Mouse (Mus musculus): ENCODE results near the gene Wwp2.

DNA sequence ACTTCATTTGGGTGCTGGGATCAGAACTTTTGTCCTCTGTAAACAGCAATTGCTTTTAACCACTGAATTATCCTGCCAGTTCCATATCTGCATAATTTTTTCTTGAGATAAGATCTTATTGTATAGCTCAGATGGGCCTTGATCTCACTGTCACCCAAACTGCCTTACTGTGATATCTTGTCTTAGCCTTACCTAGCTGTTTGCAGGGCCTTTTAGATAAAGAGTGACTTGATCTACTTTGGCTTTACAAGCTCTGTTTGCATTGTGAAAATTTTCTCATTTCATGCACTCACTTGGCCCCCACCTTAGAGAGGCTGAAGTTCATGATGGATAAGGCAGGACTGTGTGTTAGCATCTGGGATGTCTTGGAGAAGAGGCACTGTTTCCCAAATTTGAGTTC is 48.8 kb downstream of the Wwp2 start:
- TF ChIP-seq CTCF (IDR thresholded peaks at IDR 0.05; ENCODE audit: extremely low read depth, insufficient read depth, insufficient read length, insufficient replicate concordance) (no peak), POLR2A (IDR thresholded peaks at IDR 0.05; ENCODE audit: low read depth, low read length) (no peak)

All from spleen, adult 2 months (tissue).